9 mouse cellular contexts compared by ENCODE assay signal in genomic region chr2:156763101-156763500, GRCm38 (mm10). TPM values are rescaled to one million over a fixed set of nuclear protein-coding genes. Genes with fewer than 3 reads are reported as not detected.
DNase-seq lines count a peak whose midpoint lies in the region; ATAC-seq and TF ChIP-seq lines count a peak whose summit lies in the region.
"Had no signal": no experiment of that assay in that cellular context is flagged by ENCODE, and none has a peak within 500 bp of the region (broad histone marks: within the 10 kb centered on the region; RNA-seq: fewer than 3 reads in every experiment).

No protein-coding gene starts in this region.

- in situ Hi-C loops in CH12.LX (cut with MboI; ENCODE audit: low pct_ligation_motif_present, low pct_unique_long_range_greater_than_20kb, low sequenced_read_pairs): no loop called here

- no peak overlapping the region for H3K4me3 ChIP-seq in heart, embryonic 10.5 days
- H3K4me3 ChIP-seq in CH12.LX (replicated peaks in 1 of 3; ENCODE audit: low read depth in 2 of 3, low read length in 2 of 3, poor library complexity in 1 of 3): peak overlapping the region in 1 of 3 experiments; percentile 25
- H3K4me3 ChIP-seq: limb, embryonic 15.5 days had no signal

- no peaks in the 10 kb centered on the region for H3K9me3 ChIP-seq in heart, embryonic 10.5 days
- no peaks in the 10 kb centered on the region for H3K9me3 ChIP-seq in CH12.LX (replicated peaks; ENCODE audit: low read length)
- H3K9me3 ChIP-seq: limb, embryonic 15.5 days had no signal

- dilution Hi-C loops in CH12.LX (cut with MboI; ENCODE audit: extremely low pct_ligation_motif_present, extremely low pct_unique_long_range_greater_than_20kb, low sequenced_read_pairs): no loop called here

- DNase-seq in heart, adult 18-20 months: peak; percentile 62 to 73
- DNase-seq in heart, embryonic 10.5 days (ENCODE audit: low spot score): no peak
- no peak for DNase-seq in CH12.LX (ENCODE audit: extremely low read depth)
- peak; percentile 68 for DNase-seq in gastrocnemius, postnatal 10 days
- DNase-seq in kidney, postnatal 25 days: peak; percentile 80 to 86
- DNase-seq in spleen, postnatal 4 days (ENCODE audit: low spot score in 2 of 2): no peak
- no peak for DNase-seq in left cerebral cortex, adult 8-10 months (ENCODE audit: low spot score in 2 of 2)

- no peak for TF ChIP-seq POLR2A in CH12.LX (IDR thresholded peaks at IDR 0.05; ENCODE audit: low read depth, low read length)

- H3K4me1 ChIP-seq in heart, embryonic 10.5 days: peaks cover 31% of the 10 kb centered on the region
- peaks cover 21 to 68% of the 10 kb centered on the region in 2 experiments for H3K4me1 ChIP-seq in CH12.LX (ENCODE audit: control insufficient read depth in 1 of 2, insufficient read depth in 2 of 2)

- peaks cover 63% of the 10 kb centered on the region for H3K36me3 ChIP-seq in heart, embryonic 10.5 days
- peaks cover 5 to 49% of the 10 kb centered on the region in 2 experiments for H3K36me3 ChIP-seq in CH12.LX (replicated peaks in 1 of 2; ENCODE audit: control insufficient read depth in 1 of 2, insufficient read depth in 1 of 2, low read length in 1 of 2)

- no peaks in the 10 kb centered on the region for H3K27me3 ChIP-seq in heart, embryonic 10.5 days (ENCODE audit: insufficient read depth, poor library complexity, severe bottlenecking)
- no peaks in the 10 kb centered on the region for H3K27me3 ChIP-seq in CH12.LX (replicated peaks)
- H3K27me3 ChIP-seq: limb, embryonic 15.5 days had no signal

- H3K9ac ChIP-seq in CH12.LX (ENCODE audit: insufficient read depth, low read depth): no peak overlapping the region
- H3K9ac ChIP-seq: limb, embryonic 15.5 days had no signal

- TF ChIP-seq CTCF in CH12.LX (conservative IDR thresholded peaks at IDR 0.05 in 1 of 2, IDR thresholded peaks at IDR 0.05 in 1 of 2; ENCODE audit: low read depth in 2 of 2, low read length in 2 of 2): no peak

- no peak for TF ChIP-seq RAD21 in CH12.LX (IDR thresholded peaks at IDR 0.05; ENCODE audit: low read depth, low read length)

- no peak overlapping the region for H3K27ac ChIP-seq in heart, embryonic 10.5 days
- H3K27ac ChIP-seq in CH12.LX (ENCODE audit: insufficient read depth, low read depth): peak overlapping the region; percentile 52; the same call in 1 of the 2 replicates
- H3K27ac ChIP-seq: limb, embryonic 15.5 days had no signal

- 92% methylated on average over 11 of the region's 11 CpGs for WGBS in heart, embryonic 10.5 days

- no peak for ATAC-seq in erythroblast, adult 5-6 weeks (replicated peaks; ENCODE audit: low FRiP score, poor library complexity, severe bottlenecking)

- H3K79me2 ChIP-seq in CH12.LX (replicated peaks; ENCODE audit: control insufficient read depth, extremely low read depth, insufficient read depth, poor library complexity, severe bottlenecking): no peaks in the 10 kb centered on the region

- no peak overlapping the region; the same call in 1 of the 2 replicates for H3K4me2 ChIP-seq in CH12.LX (ENCODE audit: insufficient read depth, low read depth, poor library complexity, severe bottlenecking)
- H3K4me2 ChIP-seq: limb, embryonic 15.5 days had no signal

- TF ChIP-seq EP300 in CH12.LX (IDR thresholded peaks at IDR 0.05; ENCODE audit: low read length): no peak

TF ChIP-seq in CH12.LX, 34 proteins besides CTCF, POLR2A, EP300 and RAD21:
- TF ChIP-seq ETS1 (conservative IDR thresholded peaks at IDR 0.05; ENCODE audit: low read depth, low read length): no peak
- 0 out of 2 replicates have a peak, but pooled peaks have one; percentile 29 for TF ChIP-seq ZNF384 (IDR thresholded peaks at IDR 0.05; ENCODE audit: low read depth, low read length)

RNA-seq across cellular contexts. Expression of gene Myl9, which starts 12.1 kb away (rescaled TPM):
- 10 to 100 TPM; 70.9 to 74.6 TPM for total RNA-seq in heart, adult 18-20 months (2021)
- polyA plus RNA-seq in heart, embryonic 10.5 days (2016; fragmentation: Nextera tagmentation; extraction: Ambion mirVana): 1,471 and 1,998 TPM in 2 replicates
- total RNA-seq in CH12.LX (2012; rRNA removed) (not detected in 2 replicates), CH12.LX (2014; rRNA removed) (not detected in 2 replicates)
- polyA plus RNA-seq in CH12.LX (2012; ENCODE audit: insufficient read length, low read depth): not detected in 2 replicates
- 100 to 1,000 TPM; 186 to 216 TPM for total RNA-seq in gastrocnemius, postnatal 10 days (2021)
- total RNA-seq in erythroblast, adult 5-6 weeks (2015; ENCODE audit: low replicate concordance): 1.3 and 4.4 TPM in 2 replicates
- total RNA-seq in erythroblast, adult 5-6 weeks (2017; ENCODE audit: low replicate concordance): 0.60 and 2.5 TPM in 2 replicates
- total RNA-seq in left cerebral cortex, adult 8-10 months (2022): 10 to 100 TPM; 13.8 to 20.5 (median 16.5) TPM

Comparison
In these comparisons a context has a peak if more than half of its experiments do, and no peak if none do; other contexts are left out.
1. DNase-seq: peak in heart, adult 18-20 months (2 of 2), gastrocnemius, postnatal 10 days (single experiment) and kidney, postnatal 25 days (2 of 2); none in heart, embryonic 10.5 days (single experiment), CH12.LX (single experiment), spleen, postnatal 4 days (0 of 2) and left cerebral cortex, adult 8-10 months (0 of 2).